Mouse (Mus musculus): Measurements from ENCODE around the gene Fam208a. TPM values are rescaled to one million over a fixed set of nuclear protein-coding genes. Genes with fewer than 3 reads are reported as not detected.
A peak's percentile ranks its signal among the peaks of the same experiment; 100 is the strongest.

Fam208a gene
- polyA plus RNA-seq (2012; rRNA removed) = 4.3 and 4.6 TPM in 2 replicates

DNA sequence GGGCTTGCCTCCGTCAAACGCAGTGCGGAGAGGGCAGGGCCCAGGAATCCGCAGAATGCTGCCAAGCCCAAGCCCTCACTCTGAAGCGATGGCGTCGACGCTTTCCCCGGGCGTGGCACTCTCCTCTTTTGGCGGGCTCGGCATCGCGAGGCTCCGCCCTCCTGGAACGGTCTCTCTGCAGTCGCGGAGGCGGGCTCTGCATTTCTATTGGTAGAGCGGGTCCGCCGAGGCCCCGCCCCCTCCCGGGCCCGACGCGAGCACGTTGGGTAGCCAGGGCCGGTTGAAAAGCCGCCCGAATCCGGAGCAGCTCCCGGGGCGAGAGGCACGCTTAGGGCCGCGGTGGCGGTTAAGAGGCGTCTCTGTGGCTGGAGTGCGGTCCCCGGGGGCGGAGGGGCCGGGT is at the start of gene Fam208a:
TSS of gene Fam208a (plus strand) at position 262 of the 400 bp plus-strand sequence.
- no peaks in the 10 kb centered on the region for H3K27me3 ChIP-seq (ENCODE audit: control insufficient read depth, insufficient read depth, low read length)
- peak within 1 kb of the TSS; percentile 99 for H3K27ac ChIP-seq (ENCODE audit: insufficient read depth, low read length)
- H3K36me3 ChIP-seq (ENCODE audit: control insufficient read depth, insufficient read depth, low read length) = peaks cover 1% of the 10 kb centered on the region; the same call in 1 of the 2 replicates
- peak; percentile 86 to 93 for DNase-seq (ENCODE audit: low read depth in 1 of 2, low spot score in 2 of 2)
- peak within 1 kb of the TSS; percentile 85 for H3K4me3 ChIP-seq (ENCODE audit: extremely low read depth, insufficient read depth, insufficient read length)
- H3K4me1 ChIP-seq (ENCODE audit: control insufficient read depth, insufficient read depth, insufficient read length) = peaks cover 5% of the 10 kb centered on the region; the same call in 1 of the 2 replicates
- WGBS = 7% methylated on average over 40 of the region's 43 CpGs
- TF ChIP-seq POLR2A (IDR thresholded peaks at IDR 0.05; ENCODE audit: low read depth, low read length) (peak; percentile 70), CTCF (IDR thresholded peaks at IDR 0.05; ENCODE audit: extremely low read depth, insufficient read depth, insufficient read length, insufficient replicate concordance) (no peak)

DNA sequence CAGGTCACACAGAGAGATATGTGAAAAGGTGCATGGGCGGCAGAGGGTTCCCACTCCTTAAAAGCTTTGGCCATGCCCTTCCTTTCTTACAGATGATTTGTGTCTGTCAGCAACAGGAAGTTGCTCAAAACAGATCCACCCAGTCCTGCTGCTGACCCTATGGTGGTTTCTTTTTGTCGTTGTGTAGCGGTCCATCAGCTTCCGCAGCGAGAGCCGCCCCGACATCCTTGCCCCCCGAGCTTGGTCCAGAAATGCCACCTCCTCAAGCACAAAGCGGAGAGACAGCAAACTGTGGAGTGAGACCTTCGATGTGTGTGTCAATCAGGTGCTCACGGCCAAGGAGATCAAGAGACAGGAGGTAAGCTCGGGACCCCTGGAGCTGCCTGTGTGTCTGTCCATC is 49.2 kb upstream of the Fam208a start:
- H3K27me3 ChIP-seq (ENCODE audit: control insufficient read depth, insufficient read depth, low read length) = no peaks in the 10 kb centered on the region
- peak overlapping the region; percentile 52 for H3K4me3 ChIP-seq (ENCODE audit: extremely low read depth, insufficient read depth, insufficient read length)
- H3K27ac ChIP-seq (ENCODE audit: insufficient read depth, low read length) = peak overlapping the region; percentile 74
- DNase-seq (ENCODE audit: low read depth in 1 of 2, low spot score in 2 of 2) = no peak
- peaks cover 10% of the 10 kb centered on the region for H3K36me3 ChIP-seq (ENCODE audit: control insufficient read depth, insufficient read depth, low read length)
- TF ChIP-seq CTCF (IDR thresholded peaks at IDR 0.05; ENCODE audit: extremely low read depth, insufficient read depth, insufficient read length, insufficient replicate concordance) (no peak), POLR2A (IDR thresholded peaks at IDR 0.05; ENCODE audit: low read depth, low read length) (no peak)
- H3K4me1 ChIP-seq (ENCODE audit: control insufficient read depth, insufficient read depth, insufficient read length) = peaks cover 17% of the 10 kb centered on the region; the same call in 1 of the 2 replicates
- WGBS = 15% methylated on average over 12 of the region's 12 CpGs

DNA sequence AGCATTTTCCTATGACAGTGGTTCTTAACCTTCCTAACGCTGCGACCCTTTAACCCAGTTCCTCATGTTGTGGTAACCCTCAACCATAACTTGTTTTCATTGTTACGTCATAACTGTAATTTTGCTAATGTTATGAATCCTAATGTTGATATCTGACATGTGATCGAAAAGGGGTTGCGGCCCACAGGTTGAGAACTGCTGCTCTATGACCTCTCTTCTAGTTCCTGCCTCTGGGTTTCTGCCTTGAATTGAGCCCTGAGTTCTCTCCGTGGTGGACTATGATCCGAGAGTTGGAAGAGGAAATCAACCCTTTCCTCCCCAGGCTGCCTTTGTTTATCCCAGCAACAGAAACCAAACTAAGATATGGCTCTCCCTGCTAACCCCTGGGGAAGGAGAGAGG is 47.2 kb upstream of the Fam208a start:
- Histone ChIP-seq H3K27ac (ENCODE audit: insufficient read depth, low read length) (no peak overlapping the region), H3K4me1 (ENCODE audit: control insufficient read depth, insufficient read depth, insufficient read length) (peaks cover 12% of the 10 kb centered on the region; the same call in 1 of the 2 replicates), H3K27me3 (ENCODE audit: control insufficient read depth, insufficient read depth, low read length) (no peaks in the 10 kb centered on the region), H3K36me3 (ENCODE audit: control insufficient read depth, insufficient read depth, low read length) (peaks cover 22% of the 10 kb centered on the region), H3K4me3 (ENCODE audit: extremely low read depth, insufficient read depth, insufficient read length) (no peak overlapping the region)
- 57% methylated on average over 7 of the region's 7 CpGs for WGBS
- DNase-seq (ENCODE audit: low read depth in 1 of 2, low spot score in 2 of 2) = no peak
- TF ChIP-seq POLR2A (IDR thresholded peaks at IDR 0.05; ENCODE audit: low read depth, low read length) = no peak
- TF ChIP-seq CTCF (IDR thresholded peaks at IDR 0.05; ENCODE audit: extremely low read depth, insufficient read depth, insufficient read length, insufficient replicate concordance) = no peak

DNA sequence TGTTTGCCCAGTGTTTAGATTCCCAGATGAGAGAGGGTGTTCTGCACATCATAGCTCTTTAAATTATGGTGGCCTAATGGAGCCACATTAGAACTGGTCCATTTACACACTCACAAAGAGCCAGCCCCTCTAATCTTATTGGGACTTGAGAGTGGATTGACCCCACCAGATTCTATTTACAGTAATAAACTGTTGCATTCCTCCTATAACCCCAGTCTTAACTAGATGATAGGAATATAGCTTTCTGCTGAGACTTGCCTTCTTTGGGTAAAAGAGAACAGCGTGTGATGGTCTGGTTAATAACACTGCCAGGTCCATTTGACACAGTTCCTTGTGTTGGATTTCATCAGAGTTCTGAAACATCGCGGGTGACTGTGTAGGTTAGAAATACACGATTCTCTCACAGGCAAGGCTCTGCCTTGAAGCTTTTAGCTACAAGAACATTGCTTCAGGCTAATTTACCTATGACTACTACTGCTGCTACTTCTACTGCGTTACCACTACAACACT is 45.3 kb upstream of the Fam208a start:
- Histone ChIP-seq H3K27me3 (ENCODE audit: control insufficient read depth, insufficient read depth, low read length) (no peaks in the 10 kb centered on the region), H3K4me3 (ENCODE audit: extremely low read depth, insufficient read depth, insufficient read length) (no peak overlapping the region), H3K4me1 (ENCODE audit: control insufficient read depth, insufficient read depth, insufficient read length) (peaks cover 12% of the 10 kb centered on the region; the same call in 1 of the 2 replicates), H3K27ac (ENCODE audit: insufficient read depth, low read length) (no peak overlapping the region; the same call in 1 of the 2 replicates), H3K36me3 (ENCODE audit: control insufficient read depth, insufficient read depth, low read length) (peaks cover 34% of the 10 kb centered on the region)
- 87% methylated on average over 5 of the region's 5 CpGs for WGBS
- no peak for TF ChIP-seq CTCF (IDR thresholded peaks at IDR 0.05; ENCODE audit: extremely low read depth, insufficient read depth, insufficient read length, insufficient replicate concordance)
- TF ChIP-seq POLR2A (IDR thresholded peaks at IDR 0.05; ENCODE audit: low read depth, low read length) = no peak
- no peak for DNase-seq (ENCODE audit: low read depth in 1 of 2, low spot score in 2 of 2)

DNA sequence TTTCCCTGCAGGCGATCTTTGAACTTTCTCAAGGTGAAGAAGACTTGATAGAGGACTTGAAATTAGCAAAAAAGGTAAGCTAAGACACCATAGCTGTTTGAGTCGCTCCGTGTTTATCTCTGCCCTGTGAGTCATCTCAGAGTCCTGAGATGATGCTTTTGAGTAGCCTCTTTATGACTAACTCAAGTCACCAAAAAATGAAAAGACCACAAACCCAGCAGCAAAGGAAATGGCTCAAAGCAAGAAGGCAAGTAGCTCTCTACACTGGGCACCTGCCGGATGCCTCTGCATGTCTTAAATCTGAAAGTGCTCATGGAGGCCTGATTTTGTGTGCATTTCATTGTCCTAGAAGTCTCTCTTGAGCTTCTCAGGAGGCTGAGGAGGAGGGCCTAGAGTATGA is 44.5 kb upstream of the Fam208a start:
- peaks cover 6% of the 10 kb centered on the region; the same call in 1 of the 2 replicates for H3K4me1 ChIP-seq (ENCODE audit: control insufficient read depth, insufficient read depth, insufficient read length)
- H3K36me3 ChIP-seq (ENCODE audit: control insufficient read depth, insufficient read depth, low read length) = peaks cover 37% of the 10 kb centered on the region
- peak overlapping the region; percentile 40; the same call in 1 of the 2 replicates for H3K27ac ChIP-seq (ENCODE audit: insufficient read depth, low read length)
- no peak overlapping the region for H3K4me3 ChIP-seq (ENCODE audit: extremely low read depth, insufficient read depth, insufficient read length)
- no peaks in the 10 kb centered on the region for H3K27me3 ChIP-seq (ENCODE audit: control insufficient read depth, insufficient read depth, low read length)
- WGBS = 85% methylated on average over 4 of the region's 4 CpGs
- no peak for TF ChIP-seq CTCF (IDR thresholded peaks at IDR 0.05; ENCODE audit: extremely low read depth, insufficient read depth, insufficient read length, insufficient replicate concordance)
- no peak for TF ChIP-seq POLR2A (IDR thresholded peaks at IDR 0.05; ENCODE audit: low read depth, low read length)
- no peak for DNase-seq (ENCODE audit: low read depth in 1 of 2, low spot score in 2 of 2)

DNA sequence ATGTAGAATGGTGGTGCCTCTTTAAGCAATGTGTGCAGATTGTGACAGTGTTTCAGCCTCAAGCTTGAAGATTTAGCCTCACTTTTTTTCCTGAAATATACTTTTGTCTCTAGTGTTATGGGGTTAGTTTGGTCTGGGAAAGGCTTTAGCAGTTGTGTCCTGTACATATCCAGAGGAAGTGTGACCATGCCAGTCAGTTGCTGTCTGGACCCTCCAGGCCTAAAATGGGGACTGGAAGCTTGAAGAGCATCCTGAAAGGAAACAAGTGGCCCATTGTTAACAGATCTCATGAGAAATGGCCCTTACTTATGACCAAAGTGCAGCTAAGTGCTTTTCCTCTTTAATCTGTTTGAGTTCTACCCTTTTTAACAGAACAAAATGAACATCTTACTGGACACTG is 40.0 kb upstream of the Fam208a start:
- no peak for DNase-seq (ENCODE audit: low read depth in 1 of 2, low spot score in 2 of 2)
- Histone ChIP-seq H3K36me3 (ENCODE audit: control insufficient read depth, insufficient read depth, low read length) (peaks cover 32% of the 10 kb centered on the region), H3K4me3 (ENCODE audit: extremely low read depth, insufficient read depth, insufficient read length) (no peak overlapping the region), H3K4me1 (ENCODE audit: control insufficient read depth, insufficient read depth, insufficient read length) (no peaks in the 10 kb centered on the region), H3K27ac (ENCODE audit: insufficient read depth, low read length) (no peak overlapping the region), H3K27me3 (ENCODE audit: control insufficient read depth, insufficient read depth, low read length) (no peaks in the 10 kb centered on the region)
- TF ChIP-seq CTCF (IDR thresholded peaks at IDR 0.05; ENCODE audit: extremely low read depth, insufficient read depth, insufficient read length, insufficient replicate concordance) = no peak
- no peak for TF ChIP-seq POLR2A (IDR thresholded peaks at IDR 0.05; ENCODE audit: low read depth, low read length)

DNA sequence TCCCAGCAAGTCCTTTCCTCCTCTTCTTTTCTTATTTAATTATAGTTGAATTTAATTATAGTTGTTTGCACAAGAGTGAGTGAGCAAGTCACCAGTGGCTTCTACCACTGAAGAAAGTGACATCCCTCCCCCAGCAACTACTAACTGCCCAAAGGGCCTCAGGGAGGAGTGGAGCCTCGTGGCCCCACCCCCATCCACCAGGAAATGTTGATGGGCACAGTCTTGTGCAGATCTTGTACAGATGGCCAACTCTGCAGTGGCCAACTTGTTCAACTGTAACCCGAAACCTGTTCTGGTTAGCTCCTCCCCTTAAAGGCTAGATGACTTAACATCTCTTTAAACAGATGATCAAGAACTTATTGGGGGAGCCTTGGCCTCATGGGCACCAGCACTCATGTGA is 38.9 kb upstream of the Fam208a start:
- H3K27me3 ChIP-seq (ENCODE audit: control insufficient read depth, insufficient read depth, low read length) = no peaks in the 10 kb centered on the region
- DNase-seq (ENCODE audit: low read depth in 1 of 2, low spot score in 2 of 2) = no peak
- peaks cover 4% of the 10 kb centered on the region; the same call in 1 of the 2 replicates for H3K4me1 ChIP-seq (ENCODE audit: control insufficient read depth, insufficient read depth, insufficient read length)
- peaks cover 34% of the 10 kb centered on the region for H3K36me3 ChIP-seq (ENCODE audit: control insufficient read depth, insufficient read depth, low read length)
- H3K4me3 ChIP-seq (ENCODE audit: extremely low read depth, insufficient read depth, insufficient read length) = no peak overlapping the region
- no peak overlapping the region for H3K27ac ChIP-seq (ENCODE audit: insufficient read depth, low read length)
- no peak for TF ChIP-seq POLR2A (IDR thresholded peaks at IDR 0.05; ENCODE audit: low read depth, low read length)
- no peak for TF ChIP-seq CTCF (IDR thresholded peaks at IDR 0.05; ENCODE audit: extremely low read depth, insufficient read depth, insufficient read length, insufficient replicate concordance)
- WGBS = 62% methylated on average over 2 of the region's 2 CpGs

All from spleen, adult 2 months (tissue).